Mouse (Mus musculus) kidney, postnatal 25 days (tissue): ENCODE measurements at regions not wholly inside any gene's neighbourhood (a gene's known extent, or its start where the extent isn't known, plus 50 kb on each side); places are given as distances from the start of the nearest gene placed in this dataset.
A peak's percentile ranks its signal among the peaks of the same experiment; 100 is the strongest.

Experiments used
- DNase-seq, 2 experiments: peaks; one replicate each; pipeline ENCODE4 v3.0.0; 2021; ENCODE audit warnings: mixed read lengths in 2 of 2

DNA sequence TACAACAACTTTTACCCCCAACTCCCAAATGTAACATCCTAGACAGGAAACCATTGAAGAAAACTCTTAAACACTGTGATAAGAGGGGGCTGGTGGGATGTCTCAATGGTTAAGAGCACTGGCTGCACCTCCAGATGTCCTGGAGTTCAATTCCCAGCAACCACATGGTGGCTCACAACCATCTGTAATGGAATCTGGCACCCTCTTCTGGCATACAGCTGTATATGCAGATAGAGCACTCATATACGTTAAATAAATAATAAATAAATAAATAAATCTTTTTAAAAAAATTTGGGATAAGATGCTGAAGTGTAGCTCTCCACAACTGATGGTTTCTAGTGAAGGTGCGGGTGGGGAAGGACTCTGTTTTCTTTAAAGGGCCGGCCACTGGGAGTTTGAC, 69.3 kb downstream of the Kctd15 start:
- DNase-seq: no peak

DNA sequence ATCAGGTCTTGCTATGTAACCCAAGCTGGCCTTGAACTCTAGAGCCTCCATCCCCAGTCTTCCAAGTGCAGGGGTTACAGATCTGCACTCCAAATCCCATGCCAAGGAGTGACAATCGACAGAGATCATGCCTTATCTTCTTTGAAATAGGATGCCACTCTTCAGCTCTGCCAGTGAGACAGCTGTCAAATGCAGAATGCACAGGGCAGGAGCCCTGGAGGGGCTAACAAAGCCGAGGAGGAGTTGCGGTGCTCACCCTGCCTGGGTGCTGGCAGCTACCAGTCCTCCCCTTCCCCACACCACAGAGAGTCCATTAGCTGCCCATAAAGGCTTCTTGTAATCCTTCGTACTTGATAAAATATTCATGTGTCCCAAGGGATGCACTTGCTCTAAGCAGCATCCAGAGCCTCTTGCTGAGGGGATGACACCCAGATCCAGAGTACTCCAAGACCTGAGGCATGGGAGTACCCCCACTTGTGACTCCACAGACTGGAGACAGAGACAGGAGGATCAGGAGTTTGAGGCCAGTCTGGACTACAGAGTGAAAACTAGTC, 71.1 kb downstream of the Kctd15 start:
- no peak for DNase-seq

DNA sequence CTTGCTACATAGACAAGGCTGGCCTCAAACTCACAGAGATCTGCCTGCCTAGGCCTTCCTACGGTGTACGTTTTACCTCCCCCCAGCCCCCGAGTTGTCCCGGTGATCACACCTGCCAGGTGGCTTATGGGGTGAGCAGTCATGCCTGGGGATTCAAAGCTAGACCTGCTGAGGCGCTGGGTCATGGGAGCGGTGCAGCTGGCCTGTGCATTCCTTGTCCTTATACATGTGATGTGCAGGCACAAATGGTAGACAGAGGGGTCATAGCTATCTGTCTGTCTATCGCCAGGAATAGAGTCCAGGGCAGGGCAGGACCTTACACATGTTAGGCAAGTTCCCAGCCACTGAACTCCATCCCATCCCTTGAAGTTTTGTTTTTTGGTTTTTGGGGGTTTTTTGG, 71.7 kb downstream of the Kctd15 start:
- DNase-seq: no peak

DNA sequence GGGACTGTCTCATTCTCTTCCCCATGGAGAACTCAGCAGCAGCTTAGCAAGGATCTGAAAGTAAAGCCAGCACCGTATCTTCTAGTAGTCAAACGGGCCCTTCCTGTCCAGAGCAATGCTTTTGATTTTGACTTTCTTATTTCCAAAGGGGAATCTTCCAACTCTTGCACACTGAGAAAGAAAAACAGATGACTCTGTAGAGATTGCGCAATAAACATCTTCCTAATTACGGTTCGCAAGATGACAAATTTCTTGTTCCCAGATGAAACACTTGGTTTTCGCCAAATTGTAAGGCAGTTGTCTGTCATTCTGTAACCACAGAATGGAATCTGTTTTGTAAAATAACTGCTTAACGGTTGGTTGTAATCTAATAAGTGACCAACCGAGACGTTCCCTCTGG, 75.7 kb downstream of the Kctd15 start:
- DNase-seq: no peak

DNA sequence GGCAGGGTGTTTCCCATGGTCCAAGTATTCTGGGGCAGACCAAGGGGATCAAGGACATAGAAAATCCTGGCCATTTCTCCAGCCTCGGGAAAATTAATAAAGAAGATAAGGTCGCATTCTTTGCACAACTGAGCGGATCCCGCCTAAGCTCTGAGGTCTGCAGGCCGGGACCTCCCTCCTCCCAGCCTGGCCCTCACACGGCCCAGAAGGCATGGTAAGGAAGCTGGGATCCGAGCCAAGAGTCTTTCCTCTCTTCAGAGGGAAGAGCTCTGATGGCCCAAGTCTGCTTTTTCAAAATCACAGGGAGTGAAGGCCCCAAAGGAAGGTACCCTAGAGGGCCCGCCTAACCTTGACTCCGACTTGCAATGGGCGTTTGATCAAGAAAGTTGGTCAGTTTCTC, 85.2 kb downstream of the Kctd15 start:
- DNase-seq: peak; percentile 81

DNA sequence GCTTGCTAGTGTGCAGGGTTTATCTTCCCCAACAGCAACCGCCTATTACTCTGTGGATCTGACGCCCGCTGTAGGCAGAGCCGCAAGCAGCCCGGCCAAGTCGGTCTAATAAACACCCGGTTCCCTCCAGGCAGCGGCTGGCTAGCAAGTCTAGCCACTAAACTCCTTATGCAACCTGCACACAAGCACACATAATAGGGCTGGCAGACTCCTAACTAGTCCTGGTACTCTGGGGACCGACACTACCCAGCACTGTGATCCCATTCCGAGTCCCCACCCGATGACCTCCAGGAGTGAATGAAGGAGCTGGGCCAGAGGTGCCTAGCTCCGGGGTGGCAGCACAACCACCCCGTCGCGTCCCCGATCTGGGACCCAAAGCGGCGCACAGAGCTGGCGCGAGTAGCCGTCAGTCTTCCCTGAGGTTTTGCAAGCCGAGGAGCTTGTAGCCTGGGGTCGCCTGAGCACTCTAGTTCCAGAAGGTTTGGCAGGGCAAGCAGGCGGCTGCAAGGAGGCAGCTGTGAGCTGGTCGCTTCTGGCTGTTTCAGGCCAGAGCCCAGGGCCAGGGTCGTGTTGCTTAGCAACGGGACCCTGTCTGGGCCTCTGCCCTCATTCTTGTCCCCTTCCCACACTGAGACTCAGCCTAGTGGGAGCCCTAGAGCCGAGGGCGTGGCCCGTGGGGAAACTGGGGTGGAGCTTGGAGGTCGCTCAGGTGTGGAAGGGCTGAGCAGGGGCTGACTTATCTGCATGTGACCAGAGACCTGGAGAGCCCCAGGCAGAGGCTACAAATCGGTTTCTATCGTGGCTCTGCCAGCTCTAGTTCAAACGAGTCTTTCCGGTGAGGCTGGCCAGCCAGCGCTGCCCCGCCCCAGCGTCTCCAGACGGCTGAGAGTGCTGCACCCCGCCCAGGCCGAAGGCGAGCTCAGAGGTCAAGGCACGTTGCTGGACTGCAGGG, 86.1 kb downstream of the Kctd15 start:
- peak; percentile 83 to 94 for DNase-seq

DNA sequence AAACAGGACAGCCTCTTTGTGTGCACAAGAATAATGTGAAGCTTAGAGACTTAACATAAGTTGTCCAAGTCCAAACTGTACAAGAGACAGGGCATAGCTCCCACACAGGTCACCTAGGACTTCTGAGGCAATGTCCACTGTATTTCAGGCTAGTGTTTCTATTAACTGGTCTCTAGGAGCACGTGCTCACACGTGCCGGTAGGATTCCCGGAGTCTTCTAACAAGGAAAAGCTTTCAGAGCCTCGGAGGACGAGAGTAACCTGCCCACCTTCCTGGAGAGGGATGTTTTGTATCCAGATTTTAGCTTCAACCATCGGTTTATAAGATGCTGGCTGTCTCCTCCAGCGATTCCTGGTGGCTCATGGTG, 86.8 kb downstream of the Kctd15 start:
- peak; percentile 12 to 52 for DNase-seq

DNA sequence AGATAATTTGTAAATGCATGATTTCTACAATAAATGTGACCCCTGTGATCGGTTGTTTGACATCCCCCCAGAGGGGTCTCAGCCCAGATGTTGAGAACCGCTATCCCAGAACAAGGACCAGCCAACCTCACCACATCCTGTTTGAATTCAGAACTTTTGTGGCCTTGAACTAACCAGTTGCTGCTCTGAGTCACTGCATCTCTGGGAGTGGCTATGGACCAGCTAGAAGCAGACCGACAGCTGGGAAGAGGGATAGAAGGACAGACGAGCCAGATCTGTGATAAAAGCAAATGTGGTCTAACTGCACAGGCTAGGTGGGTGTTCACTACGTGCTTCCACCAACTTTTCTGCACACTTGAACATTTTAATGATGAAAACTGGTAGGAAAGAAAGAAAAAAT, 89.0 kb downstream of the Kctd15 start:
- no peak for DNase-seq

DNA sequence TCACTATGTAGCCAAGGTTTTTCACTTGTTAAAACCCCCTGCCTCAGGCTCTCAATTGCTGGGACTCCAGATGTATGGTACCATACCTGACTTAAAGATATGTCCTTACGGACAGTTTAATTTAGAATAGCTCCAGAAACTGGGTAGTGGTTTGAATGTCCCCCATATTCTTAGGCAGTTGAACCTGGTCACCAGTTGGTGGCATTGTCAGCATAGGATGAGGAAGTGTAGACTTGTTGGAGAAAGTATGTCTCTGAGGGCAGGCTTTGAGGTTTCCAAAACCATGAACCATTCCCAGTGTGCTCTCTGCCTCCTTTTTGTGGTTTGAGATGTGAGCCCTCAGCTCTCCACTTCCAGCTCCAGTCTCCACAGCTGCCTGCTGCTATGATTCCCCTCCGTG, 94.4 kb downstream of the Kctd15 start:
- DNase-seq: no peak

DNA sequence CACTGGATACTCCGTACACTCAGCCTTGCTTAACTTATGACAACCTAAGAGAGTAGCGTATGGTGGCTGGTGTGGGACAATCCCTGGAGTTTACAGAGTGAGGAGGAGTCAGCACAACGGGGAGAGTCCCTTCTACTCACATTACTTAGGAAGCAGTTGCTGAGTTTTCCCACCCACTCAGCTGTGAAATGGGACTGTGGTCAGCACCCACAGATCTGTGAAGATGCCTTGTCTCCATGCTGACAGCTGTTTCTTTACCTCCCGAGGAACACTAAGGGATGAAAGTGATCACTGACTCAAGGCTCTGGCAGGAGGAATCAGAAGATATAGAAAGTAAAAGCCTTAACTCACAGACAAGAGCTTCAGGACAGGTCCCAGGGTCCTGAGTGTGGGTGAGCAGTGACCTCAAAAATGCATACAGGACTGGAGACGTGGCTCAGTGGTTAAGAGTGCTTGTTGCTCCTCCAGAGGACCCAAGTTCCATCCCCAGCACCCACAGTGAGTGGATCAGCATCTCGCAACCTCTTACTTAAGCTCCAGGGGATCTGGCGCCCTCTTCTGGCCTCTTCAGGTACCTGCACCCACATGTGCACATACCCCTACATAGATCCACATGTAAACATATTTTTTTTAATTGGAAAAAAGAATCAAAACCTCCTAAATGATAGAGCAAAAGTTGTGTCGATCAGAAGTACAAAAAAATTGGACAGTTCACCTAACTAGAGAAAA, 97.8 kb downstream of the Kctd15 start:
- no peak for DNase-seq

DNA sequence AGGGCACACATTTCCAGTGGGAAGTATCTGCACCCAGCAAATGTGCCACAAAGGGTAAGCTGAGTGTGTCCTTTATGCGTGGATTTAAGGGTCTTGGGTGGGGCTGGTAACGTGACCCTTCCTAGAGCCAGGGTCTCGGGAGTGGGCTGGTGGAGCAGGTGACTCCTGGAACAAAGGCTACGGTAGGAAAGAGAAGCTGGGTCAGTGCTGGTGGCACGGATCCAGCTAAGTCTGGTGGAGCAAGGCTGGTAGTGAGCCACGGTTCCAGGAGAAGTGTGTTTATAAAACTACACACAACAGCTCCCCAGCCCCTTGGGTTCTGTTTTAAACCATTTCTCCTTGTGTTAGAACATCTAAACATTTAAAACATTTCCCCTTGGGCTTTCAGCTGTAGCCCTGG, 101.3 kb downstream of the Kctd15 start:
- peak in 1 of 2 experiments; percentile 51 for DNase-seq

DNA sequence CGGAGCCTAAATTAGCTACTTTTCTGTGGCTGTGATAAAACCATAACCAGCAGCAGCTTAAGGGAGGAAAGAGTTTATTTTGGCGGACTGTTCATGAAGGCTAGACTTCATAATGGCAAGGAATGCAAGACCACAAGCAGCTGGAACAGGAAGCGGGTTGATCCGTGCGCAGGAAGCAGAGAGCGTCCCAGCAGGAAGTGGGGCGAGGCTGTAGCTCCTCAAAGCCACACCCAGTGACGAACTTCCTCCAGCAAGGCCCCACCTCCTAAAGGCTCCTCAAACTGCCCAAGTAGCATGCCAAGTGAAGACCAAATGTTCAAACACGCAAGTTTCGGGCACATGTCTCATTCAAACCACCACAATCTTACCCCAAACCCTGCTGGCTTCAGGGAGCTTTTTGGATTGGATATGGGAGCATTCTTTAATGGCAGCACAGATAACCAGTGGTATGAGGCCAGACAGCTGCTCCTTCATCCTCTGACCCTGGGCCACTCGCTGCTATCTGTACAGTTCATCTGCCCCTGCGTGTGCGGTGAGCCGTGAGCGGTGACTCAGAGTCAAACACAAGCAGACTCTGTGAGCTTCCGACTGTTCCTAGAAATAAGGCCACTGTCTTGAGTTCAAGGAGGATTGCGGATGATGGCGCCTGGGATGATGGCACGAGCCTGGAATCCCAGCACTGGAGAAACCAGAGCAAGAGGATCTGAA, 109.8 kb downstream of the Kctd15 start:
- no peak for DNase-seq

DNA sequence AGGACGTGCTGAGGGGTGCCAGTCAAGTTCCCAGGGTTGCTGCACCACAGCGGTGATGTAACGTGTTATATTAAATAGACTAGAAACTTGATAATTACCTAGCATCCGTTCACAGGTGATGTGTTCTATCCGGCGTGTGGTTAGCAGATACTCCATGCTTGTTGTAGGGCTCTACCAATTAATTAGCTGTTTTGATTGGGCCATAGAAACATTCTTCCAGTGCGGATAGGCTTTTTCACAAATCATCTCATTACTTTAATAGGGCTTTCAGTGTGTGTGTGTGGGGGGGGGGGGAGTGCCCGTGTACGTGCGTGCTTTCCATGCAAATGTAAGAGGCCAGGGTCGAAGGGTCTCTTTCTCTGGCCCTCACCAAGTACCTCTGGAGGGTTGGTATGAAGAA, 110.6 kb downstream of the Kctd15 start:
- no peak for DNase-seq

DNA sequence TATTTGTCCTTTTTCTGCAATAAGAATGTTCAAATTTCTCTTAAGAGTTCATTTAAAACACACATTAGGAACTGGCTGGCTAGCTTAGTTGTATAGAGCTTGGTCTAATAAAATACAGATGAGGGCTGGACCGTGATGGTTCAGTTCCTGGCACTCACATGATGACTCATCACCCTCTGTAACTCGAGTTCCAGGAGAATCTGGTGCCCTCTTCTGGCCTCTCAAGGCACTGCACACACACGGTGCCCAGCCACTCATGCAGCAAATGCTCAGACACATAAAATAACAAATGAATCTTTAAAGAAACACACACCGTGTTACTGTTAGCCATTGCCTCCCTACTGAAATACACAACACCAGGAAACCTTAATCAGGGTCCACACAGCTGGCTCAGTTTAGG, 114.6 kb downstream of the Kctd15 start:
- no peak for DNase-seq

DNA sequence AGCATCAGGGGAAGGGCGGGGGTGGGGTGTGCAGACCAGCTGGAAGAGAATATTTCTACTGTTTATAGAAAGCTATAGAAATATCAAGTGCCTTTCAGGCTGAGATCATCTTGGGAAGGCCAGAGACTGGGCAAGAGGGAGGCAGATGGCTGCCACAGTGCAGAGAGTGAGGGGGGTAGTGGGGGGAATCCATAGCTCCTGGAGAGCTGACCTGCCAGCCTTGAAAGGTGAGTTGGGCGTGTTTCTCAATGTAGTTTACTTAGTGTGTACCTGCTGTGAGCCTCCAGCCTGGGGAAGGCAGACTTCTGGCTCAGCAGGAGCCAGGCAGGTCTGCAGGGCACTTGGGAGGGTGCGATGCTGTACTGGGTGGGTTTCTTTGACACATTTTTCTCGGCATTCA, 115.5 kb downstream of the Kctd15 start:
- DNase-seq: no peak

DNA sequence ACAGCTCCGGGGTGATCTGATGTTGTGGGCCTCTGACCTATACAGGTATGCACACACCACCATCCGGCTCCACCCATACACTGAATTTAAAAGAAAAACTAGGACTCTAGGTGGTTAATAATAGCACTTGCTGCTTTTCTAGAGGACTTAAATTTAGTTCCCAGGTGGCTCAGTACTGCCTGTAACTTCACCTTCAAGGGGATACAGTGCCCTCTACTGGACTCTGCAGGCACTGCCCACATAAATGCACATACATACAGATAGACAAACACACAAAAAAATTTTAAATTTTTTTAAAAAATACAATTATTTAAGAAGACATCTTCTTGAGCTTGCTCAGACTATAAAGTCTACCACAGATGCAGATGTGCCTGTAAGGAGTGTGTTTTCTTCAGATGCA, 116.7 kb downstream of the Kctd15 start:
- DNase-seq: no peak

DNA sequence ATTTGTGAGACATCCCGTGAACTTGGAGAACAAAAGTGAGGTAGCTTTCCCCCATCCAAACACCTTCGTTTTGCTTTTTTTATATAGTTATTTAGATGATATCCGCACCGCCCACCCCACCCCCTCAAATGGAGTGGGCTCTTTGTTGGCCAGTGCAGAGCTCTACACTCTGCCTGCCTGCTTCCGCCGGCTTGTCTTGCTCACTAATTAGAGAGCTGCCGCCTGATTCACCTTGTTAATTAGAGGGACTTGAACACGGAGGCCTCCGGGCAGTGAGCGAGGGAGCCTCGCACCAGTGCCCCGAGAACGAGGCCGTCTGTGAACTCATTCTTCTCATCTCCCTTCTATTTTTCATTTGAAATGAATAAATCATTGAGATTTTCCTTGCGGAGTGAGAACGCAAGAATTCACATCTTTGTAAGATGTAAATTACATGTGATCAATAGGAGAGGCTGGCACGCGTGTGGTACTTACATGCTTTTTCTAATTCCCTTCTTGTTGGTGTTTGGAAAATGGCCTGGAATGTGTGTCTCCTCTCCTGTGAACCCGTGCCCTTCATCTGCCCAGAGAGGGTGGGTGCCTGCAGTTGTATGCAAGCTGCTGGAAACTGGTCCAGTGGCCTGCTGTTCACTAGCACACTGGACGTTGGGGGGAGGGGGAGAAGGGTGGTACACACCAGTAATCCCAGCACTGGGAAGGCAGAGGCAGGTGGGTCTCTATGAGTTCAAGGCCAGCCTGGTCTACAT, 118.0 kb downstream of the Kctd15 start:
- DNase-seq: no peak

DNA sequence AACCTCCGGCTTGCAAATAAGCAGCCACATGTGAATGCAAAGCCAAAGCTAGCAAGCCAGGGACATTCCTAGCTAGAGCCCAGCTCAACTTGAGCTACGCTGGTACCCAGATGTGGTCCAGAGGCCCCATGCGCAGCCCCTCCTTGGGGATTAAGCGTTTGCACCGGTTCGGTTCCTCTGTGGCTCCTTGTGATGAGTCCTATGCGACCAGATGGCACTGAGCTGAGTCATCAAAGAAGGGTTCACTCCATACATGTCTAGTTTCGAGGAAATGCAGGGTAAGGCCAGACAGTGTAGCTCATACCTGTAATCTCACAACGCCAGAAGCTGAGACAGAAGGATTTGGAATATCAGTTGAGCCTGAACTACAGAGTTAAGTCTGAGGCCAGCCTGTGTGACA, 119.4 kb downstream of the Kctd15 start:
- no peak for DNase-seq

DNA sequence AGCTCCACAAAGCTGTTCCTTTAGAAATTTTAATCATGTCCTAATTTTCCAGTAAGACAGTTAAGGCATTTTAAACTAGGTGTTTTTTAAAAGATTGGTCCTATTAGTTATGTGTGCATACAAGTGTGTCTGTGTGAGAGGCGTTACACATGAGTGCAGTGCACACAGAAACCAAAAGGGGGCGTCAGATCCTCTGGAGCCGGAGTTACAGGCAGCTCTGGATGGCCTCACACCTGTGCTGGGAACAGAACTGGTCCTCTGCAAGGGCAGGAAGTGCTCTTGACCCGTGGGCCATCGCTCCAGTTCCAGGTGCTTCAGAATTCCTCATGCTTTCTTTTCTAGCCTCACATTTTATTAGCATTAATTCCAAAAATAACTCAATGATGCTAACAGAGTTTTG, 122.3 kb downstream of the Kctd15 start:
- DNase-seq: no peak

DNA sequence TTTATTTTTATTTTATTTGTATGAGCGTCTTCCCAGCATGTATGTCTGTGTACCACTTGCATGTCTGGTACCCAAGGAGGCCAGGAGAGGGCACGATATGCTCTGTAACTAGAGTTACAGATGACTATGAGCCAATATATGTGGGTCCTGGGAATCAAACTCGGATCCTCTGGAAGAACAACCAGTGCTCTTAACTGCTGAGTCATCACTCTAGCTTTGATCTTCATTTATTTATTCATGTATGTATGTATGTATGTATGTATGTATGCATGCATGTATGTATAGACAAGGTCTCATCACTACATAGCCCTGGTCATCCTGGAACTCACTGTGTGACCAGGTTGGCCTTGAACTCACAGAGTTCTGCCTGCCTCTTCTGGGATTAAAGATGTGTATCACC, 124.9 kb downstream of the Kctd15 start:
- no peak for DNase-seq

DNA sequence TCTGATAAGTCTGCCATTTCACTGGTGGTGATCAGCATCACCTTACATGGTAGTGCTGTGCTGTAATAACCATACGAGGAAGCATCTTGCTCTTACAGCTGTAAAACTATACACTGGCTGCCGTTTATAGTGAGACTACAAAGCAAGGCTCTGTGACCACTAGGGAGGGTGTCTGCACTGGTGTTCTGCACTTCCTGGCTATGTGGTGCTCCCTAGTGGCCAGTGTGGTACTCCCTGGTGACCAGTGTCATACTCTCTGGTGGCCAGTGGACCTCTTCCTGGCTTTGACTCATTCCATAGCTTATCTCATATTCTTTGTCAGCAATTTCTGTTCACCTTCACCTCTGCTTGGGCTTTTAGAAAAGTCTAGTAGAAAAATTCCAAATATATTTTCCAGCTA, 114.7 kb upstream of the Lsm14a start:
- peak in 1 of 2 experiments; percentile 21 for DNase-seq

DNA sequence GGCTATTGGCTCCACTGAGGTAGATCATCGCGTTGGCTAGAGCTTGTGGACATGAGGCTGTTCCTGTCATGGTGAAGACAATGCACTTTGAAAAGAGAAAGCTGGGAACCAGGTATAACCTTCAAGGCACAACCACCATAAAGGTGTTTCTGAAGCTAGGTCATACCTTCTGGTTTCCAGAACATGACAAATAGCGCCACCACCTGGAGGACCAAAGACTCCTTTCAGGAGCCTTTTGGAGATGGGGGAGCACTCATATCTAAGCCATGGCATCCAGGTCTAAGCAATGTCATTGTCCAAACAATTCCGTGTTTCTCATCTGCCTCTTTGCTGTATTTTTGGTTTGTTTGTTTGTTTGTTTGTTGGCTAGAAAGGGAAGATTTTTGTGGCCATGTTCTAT, 113.7 kb upstream of the Lsm14a start:
- DNase-seq: peak in 1 of 2 experiments; percentile 23

DNA sequence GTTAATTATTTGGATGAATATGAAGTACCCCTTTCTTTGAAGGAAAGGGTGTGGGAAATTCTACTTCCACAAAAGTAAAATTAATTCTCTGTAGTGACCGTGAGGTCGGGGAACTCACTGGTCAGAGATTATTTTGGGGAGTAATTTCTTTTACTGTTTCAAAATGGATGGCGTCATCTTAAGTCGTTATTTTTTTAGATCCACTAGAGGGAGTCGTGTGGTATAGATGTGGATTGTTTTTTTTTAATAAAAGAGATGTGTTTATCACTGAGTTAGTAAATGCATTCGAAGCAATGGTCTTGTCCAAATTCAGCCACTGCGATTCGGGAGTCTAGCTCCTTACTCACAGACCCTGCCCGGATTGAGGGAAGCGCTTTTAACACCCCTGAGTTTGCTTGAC, 100.8 kb upstream of the Lsm14a start:
- DNase-seq: no peak
